Mouse (Mus musculus): Measurements from ENCODE around the gene Kctd17.

DNA sequence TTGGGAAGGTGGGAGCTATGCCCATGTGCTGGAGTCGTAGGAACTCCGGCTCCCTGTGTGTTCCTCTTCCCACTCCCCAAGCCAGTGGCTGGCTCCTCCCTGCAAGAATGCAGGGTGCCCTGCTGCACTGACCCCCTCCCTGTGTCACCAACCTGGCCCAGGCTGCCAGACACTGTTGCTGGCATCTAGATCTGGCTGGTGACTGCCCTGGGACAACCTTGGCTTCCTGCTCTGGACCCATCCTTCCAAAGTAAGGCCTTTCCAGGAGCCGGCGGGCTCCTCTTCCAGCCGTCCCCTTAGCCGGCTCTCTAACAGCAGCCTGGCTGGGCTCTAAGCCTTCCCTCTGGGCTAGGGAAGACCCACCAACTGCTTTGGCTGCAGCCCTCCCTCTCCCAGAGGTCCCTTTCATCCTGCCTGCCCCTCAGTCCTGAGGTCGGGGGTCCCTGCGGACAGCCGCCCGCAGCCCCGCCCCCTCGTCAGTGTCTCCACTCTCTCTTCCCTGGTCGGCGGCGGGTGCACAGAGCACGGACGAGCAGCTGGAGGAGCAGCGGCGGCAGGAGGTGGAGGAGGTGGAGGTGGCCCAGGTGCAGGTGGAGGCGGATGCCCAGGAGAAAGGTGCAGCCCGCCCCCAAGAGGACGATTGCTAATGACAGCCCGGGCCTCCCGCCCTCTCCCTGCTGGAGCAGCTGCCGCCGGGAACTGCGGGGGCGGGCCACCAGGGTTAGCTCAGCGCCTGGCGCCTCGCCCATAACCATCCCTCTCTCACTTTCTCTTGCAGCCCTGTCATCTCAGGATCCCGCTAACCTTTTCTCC lies 8.2 kb downstream of the Kctd17 start:
- TF ChIP-seq POLR2A (IDR thresholded peaks at IDR 0.05; ENCODE audit: borderline replicate concordance, low read depth, low read length): no peak
- TF ChIP-seq CTCF (IDR thresholded peaks at IDR 0.05; ENCODE audit: low read depth, low read length): no peak
